Mouse (Mus musculus) inflammation-experienced regulatory T-cells, adult 6 months (primary cell): Measurements from ENCODE around the gene Cxcl14. TPM values are rescaled to one million over a fixed set of nuclear protein-coding genes. Genes with fewer than 3 reads are reported as not detected.

ENCODE experiments used
- ATAC-seq: one replicate; pipeline ENCODE4 v1.8.0; 2017
- polyA plus RNA-seq, 3 experiments: library from polyadenylated mRNA; unstranded; fragments of 100-300 nt; shearing (Covaris generic); gene quantifications; one replicate each; pipeline ENCODE4 v1.2.1; 2017

Cxcl14 gene
- polyA plus RNA-seq, 3 experiments from 2014 or later = not detected

DNA sequence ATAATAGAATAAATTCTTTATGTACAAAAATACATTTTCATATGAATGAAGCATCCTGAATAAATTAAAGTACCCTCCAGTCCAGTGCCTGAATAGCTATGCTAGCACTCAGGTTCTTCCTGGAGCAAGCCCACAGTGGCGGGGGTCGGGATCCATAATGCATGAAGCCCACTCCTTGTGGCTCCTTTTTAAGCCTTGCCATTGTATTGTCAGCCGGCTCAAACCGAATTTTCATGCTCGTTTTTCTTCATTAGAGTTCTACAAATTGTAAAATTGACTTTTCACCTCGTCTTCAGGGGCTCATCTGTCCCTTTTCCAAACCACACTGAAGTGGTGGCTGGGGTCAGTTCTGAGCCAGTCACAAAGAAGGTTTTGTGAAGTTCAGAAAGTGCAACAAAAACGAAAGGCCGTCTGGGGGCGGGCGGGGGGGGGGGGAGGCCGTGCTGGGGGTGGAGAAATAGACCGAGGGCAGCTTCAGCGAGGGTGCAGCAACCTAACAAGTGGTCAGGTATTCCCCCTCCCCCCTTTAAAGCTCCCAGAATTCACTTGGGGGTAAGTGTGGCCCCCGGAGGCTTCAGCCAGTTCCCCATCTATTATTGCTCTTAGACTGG lies 45.7 kb downstream of the Cxcl14 start:
- ATAC-seq = no peak

DNA sequence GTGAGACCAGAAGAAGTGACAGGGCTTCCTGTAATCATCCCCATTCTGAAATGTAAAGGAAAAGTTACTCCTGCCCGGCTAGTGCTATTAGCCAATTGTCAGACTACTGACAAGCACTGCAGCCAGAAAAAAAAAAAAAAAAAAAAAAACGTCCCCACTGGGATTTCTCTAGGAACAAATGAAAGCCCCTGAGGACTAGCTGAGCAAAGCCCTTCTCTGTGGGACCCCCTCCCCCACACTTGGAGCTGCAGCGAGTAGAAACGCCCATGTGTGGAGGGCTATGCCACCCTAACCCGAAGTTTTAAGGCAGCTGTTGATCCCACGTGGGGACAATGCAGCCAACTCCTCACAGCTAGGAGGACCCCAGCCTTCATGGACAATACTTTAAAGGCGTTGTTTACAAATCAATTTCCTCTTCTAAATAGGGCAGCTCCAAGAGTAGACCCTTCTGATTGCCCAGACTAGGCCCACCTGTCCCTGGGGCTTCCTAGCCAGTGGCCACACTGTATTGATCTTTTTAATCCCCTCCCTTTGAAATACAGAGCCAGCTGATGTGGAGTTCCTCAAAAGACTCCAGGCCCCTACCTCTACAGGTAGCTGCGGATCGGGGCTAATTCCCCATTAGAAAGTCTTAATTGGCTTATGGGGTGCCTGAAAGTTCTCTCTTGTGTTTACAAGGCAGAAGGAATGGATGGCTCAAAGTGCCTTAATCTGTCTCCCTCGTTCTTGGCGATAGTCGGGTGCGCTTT lies 46.6 kb downstream of the Cxcl14 start:
- no peak for ATAC-seq

DNA sequence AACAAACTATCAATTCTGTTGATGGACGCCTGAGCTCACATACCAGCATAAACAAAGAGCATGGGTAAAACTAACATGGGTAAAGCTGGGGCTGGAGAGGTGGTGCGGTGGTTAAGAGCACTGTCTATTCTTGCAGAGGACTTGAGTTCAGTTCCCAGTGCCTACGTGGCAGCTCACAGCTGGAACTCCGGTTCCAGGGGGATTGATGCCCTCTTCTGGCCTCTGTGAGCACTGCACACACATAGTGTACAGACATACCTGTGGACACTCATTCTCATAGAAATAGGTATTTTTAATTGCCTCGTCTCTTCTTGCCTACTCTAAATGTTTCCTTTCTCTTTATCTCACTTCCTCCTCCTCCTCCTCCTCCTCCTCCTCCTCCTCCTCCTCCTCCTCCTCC lies 53.2 kb downstream of the Cxcl14 start:
- no peak for ATAC-seq

DNA sequence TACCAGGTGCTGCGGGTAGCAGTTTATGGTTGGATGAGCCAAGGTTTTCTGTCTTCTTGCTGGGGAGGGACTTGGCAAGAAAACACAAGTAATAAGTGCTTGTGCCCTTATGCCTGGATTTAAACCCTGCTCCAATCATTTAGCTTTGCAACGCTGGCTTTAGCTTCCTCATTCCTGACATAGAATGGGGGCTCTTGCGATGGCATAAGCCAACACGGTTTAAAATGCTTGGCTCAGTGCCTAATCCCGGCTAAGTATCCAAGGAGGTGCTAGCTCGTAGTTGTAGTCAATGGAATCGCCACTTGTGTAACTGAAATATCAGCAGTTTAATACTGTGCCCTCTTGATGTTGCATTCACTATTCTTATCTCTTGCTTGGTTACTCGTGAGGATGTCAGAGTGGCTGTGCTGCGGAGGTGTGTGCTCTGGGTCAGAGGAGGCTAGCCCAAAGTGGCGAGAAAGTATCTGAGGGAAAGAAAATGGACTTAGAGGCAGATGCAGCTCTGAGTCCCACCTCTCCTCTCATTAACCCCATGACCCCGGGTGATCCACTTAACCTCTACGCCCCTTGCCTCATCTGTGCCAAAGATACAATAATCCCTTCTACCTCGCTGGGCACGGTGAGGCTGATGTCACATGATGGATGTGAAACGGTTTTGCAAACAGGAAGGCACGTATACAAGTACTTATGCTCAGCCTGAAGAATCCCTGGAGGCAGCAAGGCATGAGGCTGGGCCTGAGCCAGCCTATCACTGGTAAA lies 56.2 kb downstream of the Cxcl14 start:
- ATAC-seq = no peak

Other genes with a start within 250 kb of the Cxcl14 start
- gene H2afy, start 160.2 kb downstream of the Cxcl14 start, polyA plus RNA-seq = 100 to 1,000 TPM; 112 to 148 (median 117) TPM
- gene Tifab, start 117.7 kb downstream of the Cxcl14 start, polyA plus RNA-seq = under 1 TPM in 1 of 3 experiments, not detected in 2; 0.91 TPM
- not detected for gene Neurog1, start 44.4 kb downstream of the Cxcl14 start, polyA plus RNA-seq
- not detected for gene Gm3045, start 130.0 kb upstream of the Cxcl14 start, polyA plus RNA-seq
- gene Slc25a48, start 141.8 kb upstream of the Cxcl14 start, polyA plus RNA-seq = not detected
- gene Il9, start 185.7 kb upstream of the Cxcl14 start, polyA plus RNA-seq = not detected
- 1 to 10 TPM in 2 of 3 experiments, under 1 TPM in 1; 0.23 to 2.1 (median 1.5) TPM for gene Fbxl21, start 225.9 kb upstream of the Cxcl14 start, polyA plus RNA-seq